In genomic region chr2:132927298-132927697, GRCm38 (mm10) we compare ENCODE assay signal across 26 mouse cellular contexts. TPM values are rescaled to one million over a fixed set of nuclear protein-coding genes. Genes with fewer than 3 reads are reported as not detected.
A peak's percentile ranks its signal among the peaks of the same experiment; 100 is the strongest.
DNase-seq lines count a peak whose midpoint lies in the region; ATAC-seq and TF ChIP-seq lines count a peak whose summit lies in the region.
"Had no signal": no experiment of that assay in that cellular context is flagged by ENCODE, and none has a peak within 500 bp of the region (broad histone marks: within the 10 kb centered on the region; RNA-seq: fewer than 3 reads in every experiment).

No protein-coding gene starts in this region.

- 77% methylated on average over 2 of the region's 2 CpGs for WGBS in midbrain, postnatal 0 days
- 87% methylated on average over 2 of the region's 2 CpGs for WGBS in midbrain, embryonic 10.5 days
- WGBS in kidney, embryonic 14.5 days = 85% methylated on average over 2 of the region's 2 CpGs

- H3K9me3 ChIP-seq in midbrain, postnatal 0 days (ENCODE audit: low read length) = no peaks in the 10 kb centered on the region
- no peaks in the 10 kb centered on the region for H3K9me3 ChIP-seq in midbrain, embryonic 10.5 days (replicated peaks)
- H3K9me3 ChIP-seq in kidney, embryonic 14.5 days (ENCODE audit: control insufficient read depth, low read length) = no peaks in the 10 kb centered on the region
- H3K9me3 ChIP-seq: embryonic facial prominence, embryonic 15.5 days; heart, embryonic 10.5 days; hindbrain, embryonic 15.5 days had no signal

- peak; percentile 51 to 54 for DNase-seq in cerebellum, postnatal 10 days
- no peak for DNase-seq in cerebellum, postnatal 4 days (ENCODE audit: low spot score in 2 of 2)
- DNase-seq in frontal cortex, postnatal 10 days (ENCODE audit: low spot score in 2 of 2) = no peak
- DNase-seq in midbrain, postnatal 0 days (ENCODE audit: low spot score) = peak; percentile 47
- no peak for DNase-seq in midbrain, embryonic 10.5 days (ENCODE audit: low spot score)
- DNase-seq: adrenal gland, postnatal 10 days; B cell, adult 2 months; cerebellum, adult 18-20 months; cerebellum, adult 9-11 months; embryo, embryonic 11 days; gastrocnemius, postnatal 10 days; heart, adult 18-20 months; heart, postnatal 10 days; heart, postnatal 4 days had no signal

- no peak overlapping the region for H3K9ac ChIP-seq in midbrain, postnatal 0 days (replicated peaks; ENCODE audit: low read length, poor library complexity, severe bottlenecking)
- no peak overlapping the region for H3K9ac ChIP-seq in kidney, embryonic 14.5 days (ENCODE audit: low read depth, low read length)
- H3K9ac ChIP-seq: embryonic facial prominence, embryonic 15.5 days; hindbrain, embryonic 15.5 days had no signal

- no peak overlapping the region for H3K4me3 ChIP-seq in midbrain, postnatal 0 days (ENCODE audit: low read depth, low read length)
- no peak overlapping the region for H3K4me3 ChIP-seq in midbrain, embryonic 10.5 days
- H3K4me3 ChIP-seq in kidney, embryonic 14.5 days (ENCODE audit: low read length) = no peak overlapping the region
- H3K4me3 ChIP-seq: embryonic facial prominence, embryonic 15.5 days; erythroblast, embryonic 14.5 days; heart, embryonic 10.5 days; hindbrain, embryonic 15.5 days had no signal

- H3K27me3 ChIP-seq in midbrain, postnatal 0 days (ENCODE audit: insufficient read depth, low read length) = no peaks in the 10 kb centered on the region
- no peaks in the 10 kb centered on the region for H3K27me3 ChIP-seq in midbrain, embryonic 10.5 days (ENCODE audit: low read depth, poor library complexity, severe bottlenecking)
- H3K27me3 ChIP-seq in kidney, embryonic 14.5 days (ENCODE audit: control insufficient read depth, insufficient read depth, low read length) = no peaks in the 10 kb centered on the region
- H3K27me3 ChIP-seq: embryonic facial prominence, embryonic 15.5 days; hindbrain, embryonic 15.5 days had no signal

- no peaks in the 10 kb centered on the region for H3K4me1 ChIP-seq in midbrain, postnatal 0 days (ENCODE audit: insufficient read depth, low read length)
- peaks cover under 1% of the 10 kb centered on the region; the same call in 1 of the 2 replicates for H3K4me1 ChIP-seq in midbrain, embryonic 10.5 days
- H3K4me1 ChIP-seq in kidney, embryonic 14.5 days (ENCODE audit: control insufficient read depth, insufficient read depth, low read length) = no peaks in the 10 kb centered on the region
- H3K4me1 ChIP-seq: embryonic facial prominence, embryonic 15.5 days; hindbrain, embryonic 15.5 days had no signal

- no peak for TF ChIP-seq CTCF in midbrain, postnatal 0 days (IDR thresholded peaks at IDR 0.05)

- H3K4me2 ChIP-seq in midbrain, postnatal 0 days (ENCODE audit: low read depth, low read length, poor library complexity, severe bottlenecking) = no peak overlapping the region
- no peak overlapping the region for H3K4me2 ChIP-seq in kidney, embryonic 14.5 days (replicated peaks; ENCODE audit: low read depth, low read length)
- H3K4me2 ChIP-seq: embryonic facial prominence, embryonic 15.5 days; hindbrain, embryonic 15.5 days had no signal

- no peaks in the 10 kb centered on the region for H3K36me3 ChIP-seq in midbrain, postnatal 0 days (ENCODE audit: insufficient read depth, low read length)
- H3K36me3 ChIP-seq in midbrain, embryonic 10.5 days = no peaks in the 10 kb centered on the region
- H3K36me3 ChIP-seq in kidney, embryonic 14.5 days (ENCODE audit: control insufficient read depth, insufficient read depth, low read length) = no peaks in the 10 kb centered on the region
- H3K36me3 ChIP-seq: embryonic facial prominence, embryonic 15.5 days; heart, embryonic 10.5 days; hindbrain, embryonic 15.5 days had no signal

- peak; percentile 59; the same call in 1 of the 2 replicates for ATAC-seq in frontal cortex, adult (ENCODE audit: low TSS enrichment)
- ATAC-seq in midbrain, postnatal 0 days (ENCODE audit: low FRiP score) = no peak
- ATAC-seq in kidney, embryonic 14.5 days (ENCODE audit: low FRiP score, low TSS enrichment) = no peak
- ATAC-seq: inflammation-experienced regulatory T-cells, adult 6 months; intestine, postnatal 0 days had no signal

- H3K27ac ChIP-seq in midbrain, postnatal 0 days (ENCODE audit: low read depth, low read length) = no peak overlapping the region
- H3K27ac ChIP-seq in midbrain, embryonic 10.5 days (replicated peaks) = no peak overlapping the region
- no peak overlapping the region for H3K27ac ChIP-seq in kidney, embryonic 14.5 days (ENCODE audit: low read depth, low read length)
- H3K27ac ChIP-seq: embryonic facial prominence, embryonic 15.5 days; heart, embryonic 10.5 days; hindbrain, embryonic 15.5 days had no signal

RNA-seq across cellular contexts. Expression of gene Fermt1, which starts 18.4 kb away (rescaled TPM):
- total RNA-seq in midbrain, postnatal 0 days (2014; rRNA removed) = 0.09 and 0.22 TPM in 2 replicates
- not detected in 2 replicates for polyA plus RNA-seq in midbrain, postnatal 0 days (2015; fragmentation: Nextera tagmentation; extraction: Ambion mirVana)
- 4.3 and 5.1 TPM in 2 replicates for polyA plus RNA-seq in midbrain, embryonic 10.5 days (2016; fragmentation: Nextera tagmentation; extraction: Ambion mirVana)
- 12.4 and 15.9 TPM in 2 replicates for polyA plus RNA-seq in kidney, embryonic 14.5 days (2014; fragmentation: Nextera tagmentation; extraction: Ambion mirVana)
- total RNA-seq: common myeloid progenitor, adult 5-6 weeks; gastrocnemius, postnatal 10 days; gastrocnemius, postnatal 4 days; heart, adult 18-20 months; heart, postnatal 10 days; heart, postnatal 4 days; MEL had no signal
- polyA plus RNA-seq: heart, embryonic 14.5 days had no signal

RNA-seq across cellular contexts. Expression of gene Lrrn4, which starts 46.6 kb away (rescaled TPM):
- 1.3 TPM in 2 replicates for total RNA-seq in midbrain, postnatal 0 days (2014; rRNA removed)
- polyA plus RNA-seq in midbrain, postnatal 0 days (2015; fragmentation: Nextera tagmentation; extraction: Ambion mirVana) = 0.70 and 0.85 TPM in 2 replicates
- polyA plus RNA-seq in midbrain, embryonic 10.5 days (2016; fragmentation: Nextera tagmentation; extraction: Ambion mirVana) = 0.22 and 0.26 TPM in 2 replicates
- polyA plus RNA-seq in kidney, embryonic 14.5 days (2014; fragmentation: Nextera tagmentation; extraction: Ambion mirVana) = 0.47 and 0.55 TPM in 2 replicates
- total RNA-seq: MEL had no signal
- polyA plus RNA-seq: erythroblast, embryonic 14.5 days had no signal

Comparison
In these comparisons a context has a peak if more than half of its experiments do, and no peak if none do; other contexts are left out.
1. DNase-seq: peak in cerebellum, postnatal 10 days (2 of 2) and midbrain, postnatal 0 days (single experiment); none in cerebellum, postnatal 4 days (0 of 2), frontal cortex, postnatal 10 days (0 of 2) and midbrain, embryonic 10.5 days (single experiment).